Mouse (Mus musculus): ENCODE data around the gene Fam69b. TPM values are rescaled to one million over a fixed set of nuclear protein-coding genes. Genes with fewer than 3 reads are reported as not detected.

Fam69b gene
- polyA plus RNA-seq, 1 experiment from 2014 or later: 0.48 TPM

DNA sequence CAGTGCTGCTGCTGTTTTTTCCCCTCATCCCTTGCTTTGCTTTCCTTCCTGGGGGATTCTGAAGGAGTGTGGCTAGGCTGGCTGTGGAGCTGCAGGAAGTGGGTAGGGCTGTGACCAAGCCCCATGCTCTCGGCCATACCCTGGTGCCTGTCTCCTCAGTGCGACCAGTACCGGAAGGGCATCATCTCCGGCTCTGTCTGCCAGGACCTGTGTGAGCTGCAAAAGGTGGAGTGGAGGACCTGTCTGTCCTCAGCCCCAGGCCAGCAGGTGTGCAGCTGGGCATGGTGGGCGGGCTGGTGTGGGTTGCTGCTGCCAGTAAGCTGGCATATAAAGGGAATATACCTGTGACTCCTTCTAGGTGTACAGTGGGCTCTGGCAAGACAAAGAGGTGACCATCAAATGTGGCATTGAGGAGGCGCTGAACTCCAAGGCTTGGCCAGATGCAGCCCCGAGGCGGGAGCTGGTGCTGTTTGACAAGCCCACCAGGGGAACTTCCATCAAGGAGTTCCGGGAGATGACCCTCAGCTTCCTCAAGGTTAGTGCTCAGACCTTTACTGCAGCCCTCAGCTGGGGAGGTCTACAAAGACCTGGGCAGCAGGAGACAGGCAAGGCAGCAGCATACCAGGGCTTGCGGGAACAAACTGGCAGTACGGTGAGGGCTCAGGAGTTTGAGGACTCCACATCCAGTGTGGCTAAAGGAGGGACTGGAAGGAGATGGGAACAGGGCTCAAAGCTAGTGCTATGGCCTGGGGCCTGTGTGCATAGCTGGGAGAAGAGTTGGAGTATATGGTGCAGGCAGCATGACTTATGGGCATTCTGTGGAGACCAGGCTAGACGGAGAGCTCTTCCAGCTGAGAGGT, 6.6 kb downstream of the Fam69b start:
- Histone ChIP-seq H3K9ac (replicated peaks) (no peak overlapping the region), H3K27me3 (ENCODE audit: insufficient read depth, low read length) (no peaks in the 10 kb centered on the region), H3K27ac (ENCODE audit: low read depth) (no peak overlapping the region), H3K4me1 (ENCODE audit: insufficient read depth) (peaks cover 16% of the 10 kb centered on the region), H3K9me3 (ENCODE audit: low read length) (no peaks in the 10 kb centered on the region), H3K4me3 (ENCODE audit: low read depth, low read length) (no peak overlapping the region), H3K4me2 (ENCODE audit: low read depth, low read length) (no peak overlapping the region), H3K36me3 (replicated peaks; ENCODE audit: insufficient read depth, low read length) (peaks cover 33% of the 10 kb centered on the region)
- 54% methylated on average over 12 of the region's 12 CpGs for WGBS (ENCODE audit: insufficient replicate concordance)
- ATAC-seq (no peak), DNase-seq (no peak)
- TF ChIP-seq EP300 (IDR thresholded peaks at IDR 0.05; ENCODE audit: low read depth) (no peak), CTCF (IDR thresholded peaks at IDR 0.05; ENCODE audit: low read depth) (no peak)

DNA sequence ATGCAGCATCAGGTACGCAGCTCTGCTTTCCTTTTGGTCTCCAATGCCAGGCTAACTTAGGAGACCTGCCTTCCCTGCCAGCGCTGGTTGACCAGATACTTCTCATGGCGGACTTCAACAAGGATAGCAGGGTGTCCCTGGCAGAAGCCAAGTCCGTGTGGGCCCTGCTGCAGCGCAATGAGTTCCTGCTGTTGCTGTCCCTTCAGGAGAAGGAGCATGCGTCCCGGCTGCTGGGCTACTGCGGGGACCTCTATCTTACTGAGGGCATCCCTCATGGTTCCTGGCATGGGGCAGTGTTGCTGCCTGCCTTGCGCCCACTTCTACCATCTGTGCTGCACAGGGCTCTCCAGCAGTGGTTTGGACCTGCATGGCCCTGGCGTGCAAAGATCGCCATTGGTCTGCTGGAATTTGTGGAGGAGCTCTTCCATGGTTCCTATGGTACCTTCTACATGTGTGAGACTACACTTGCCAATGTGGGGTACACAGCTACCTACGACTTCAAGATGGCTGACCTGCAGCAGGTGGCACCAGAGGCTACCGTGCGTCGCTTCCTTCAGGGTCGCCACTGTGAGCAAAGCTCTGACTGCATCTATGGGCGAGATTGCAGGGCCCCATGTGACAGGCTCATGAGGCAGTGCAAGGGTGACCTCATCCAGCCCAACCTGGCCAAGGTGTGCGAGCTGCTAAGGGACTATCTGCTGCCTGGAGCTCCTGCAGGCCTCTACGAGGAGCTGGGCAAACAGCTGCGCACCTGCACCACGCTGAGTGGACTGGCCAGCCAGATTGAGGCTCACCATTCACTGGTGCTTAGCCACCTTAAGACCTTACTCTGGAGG, 7.5 kb downstream of the Fam69b start:
- Histone ChIP-seq H3K9me3 (ENCODE audit: low read length) (no peaks in the 10 kb centered on the region), H3K27me3 (ENCODE audit: insufficient read depth, low read length) (no peaks in the 10 kb centered on the region), H3K4me3 (ENCODE audit: low read depth, low read length) (no peak overlapping the region), H3K4me1 (ENCODE audit: insufficient read depth) (peaks cover 22% of the 10 kb centered on the region), H3K27ac (ENCODE audit: low read depth) (no peak overlapping the region), H3K36me3 (replicated peaks; ENCODE audit: insufficient read depth, low read length) (peaks cover 33% of the 10 kb centered on the region), H3K9ac (replicated peaks) (no peak overlapping the region), H3K4me2 (ENCODE audit: low read depth, low read length) (no peak overlapping the region)
- no peak for DNase-seq
- no peak for TF ChIP-seq CTCF (IDR thresholded peaks at IDR 0.05; ENCODE audit: low read depth)
- WGBS (ENCODE audit: insufficient replicate concordance): 75% methylated on average over 21 of the region's 21 CpGs
- no peak for ATAC-seq

DNA sequence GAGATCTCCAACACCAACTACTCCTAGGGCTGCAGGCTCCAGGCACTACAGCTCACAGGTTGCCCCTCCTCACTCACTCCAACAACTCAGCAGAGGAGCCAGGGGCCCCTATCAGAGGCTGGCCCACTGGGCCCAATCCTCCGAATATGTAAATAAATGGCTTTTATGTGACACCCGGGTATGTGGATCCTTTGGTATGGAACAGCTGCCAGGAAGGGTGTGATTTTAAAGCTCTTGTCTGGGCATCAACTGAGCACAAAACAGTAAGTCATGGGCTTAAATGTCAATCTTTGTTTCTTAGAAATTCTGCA, 8.0 kb downstream of the Fam69b start:
- TF ChIP-seq EP300 (IDR thresholded peaks at IDR 0.05; ENCODE audit: low read depth) (no peak), CTCF (IDR thresholded peaks at IDR 0.05; ENCODE audit: low read depth) (no peak)
- no peak overlapping the region for H3K27ac ChIP-seq (ENCODE audit: low read depth)
- H3K4me2 ChIP-seq (ENCODE audit: low read depth, low read length): no peak overlapping the region
- no peak for DNase-seq
- H3K4me3 ChIP-seq (ENCODE audit: low read depth, low read length): no peak overlapping the region
- no peaks in the 10 kb centered on the region for H3K27me3 ChIP-seq (ENCODE audit: insufficient read depth, low read length)
- ATAC-seq: no peak
- WGBS (ENCODE audit: insufficient replicate concordance): 67% methylated on average over 2 of the region's 2 CpGs
- H3K9ac ChIP-seq (replicated peaks): no peak overlapping the region
- no peaks in the 10 kb centered on the region for H3K9me3 ChIP-seq (ENCODE audit: low read length)
- H3K36me3 ChIP-seq (replicated peaks; ENCODE audit: insufficient read depth, low read length): peaks cover 33% of the 10 kb centered on the region
- H3K4me1 ChIP-seq (ENCODE audit: insufficient read depth): peaks cover 24% of the 10 kb centered on the region

DNA sequence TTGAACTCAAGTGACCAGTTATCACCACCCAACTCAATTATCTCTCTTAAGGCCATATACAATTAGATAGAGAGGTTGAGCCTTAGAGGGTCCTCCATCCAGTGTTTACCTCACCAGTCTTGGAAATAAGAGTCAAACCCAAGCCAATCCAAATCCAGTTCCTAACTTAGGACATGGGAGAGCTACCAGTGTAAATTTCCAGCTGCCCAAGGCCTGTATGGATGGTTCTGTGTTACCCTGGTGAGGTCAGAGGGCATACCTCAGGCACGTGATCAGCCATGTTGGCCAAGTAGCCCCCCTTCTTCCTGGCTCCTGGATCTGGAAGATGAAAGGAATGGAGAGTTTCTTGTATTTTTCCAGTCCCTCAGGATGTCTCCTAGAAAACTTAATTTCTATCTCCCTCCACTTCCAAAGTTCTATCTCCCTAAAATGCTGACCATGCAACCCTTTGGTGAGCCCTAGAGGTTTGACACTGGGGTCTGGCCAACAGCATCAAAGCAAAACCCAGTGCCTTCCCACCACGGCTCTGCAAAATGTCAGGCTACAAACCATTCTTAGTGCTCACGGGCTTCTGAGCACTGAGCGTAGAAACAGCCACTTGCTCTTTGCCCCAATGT, 9.2 kb downstream of the Fam69b start:
- peaks cover 24% of the 10 kb centered on the region for H3K4me1 ChIP-seq (ENCODE audit: insufficient read depth)
- H3K4me3 ChIP-seq (ENCODE audit: low read depth, low read length): no peak overlapping the region
- H3K4me2 ChIP-seq (ENCODE audit: low read depth, low read length): peak overlapping the region; percentile 79; the same call in 1 of the 2 replicates
- 0 out of 2 replicates have a peak overlapping the region, but pooled peaks have one; percentile 3 for H3K9ac ChIP-seq (replicated peaks)
- TF ChIP-seq EP300 (IDR thresholded peaks at IDR 0.05; ENCODE audit: low read depth): no peak
- no peak for TF ChIP-seq CTCF (IDR thresholded peaks at IDR 0.05; ENCODE audit: low read depth)
- DNase-seq: no peak
- WGBS (ENCODE audit: insufficient replicate concordance): 70% methylated on average over 4 of the region's 4 CpGs
- H3K36me3 ChIP-seq (replicated peaks; ENCODE audit: insufficient read depth, low read length): peaks cover 33% of the 10 kb centered on the region
- H3K9me3 ChIP-seq (ENCODE audit: low read length): no peaks in the 10 kb centered on the region
- no peaks in the 10 kb centered on the region for H3K27me3 ChIP-seq (ENCODE audit: insufficient read depth, low read length)
- H3K27ac ChIP-seq (ENCODE audit: low read depth): no peak overlapping the region
- no peak for ATAC-seq

DNA sequence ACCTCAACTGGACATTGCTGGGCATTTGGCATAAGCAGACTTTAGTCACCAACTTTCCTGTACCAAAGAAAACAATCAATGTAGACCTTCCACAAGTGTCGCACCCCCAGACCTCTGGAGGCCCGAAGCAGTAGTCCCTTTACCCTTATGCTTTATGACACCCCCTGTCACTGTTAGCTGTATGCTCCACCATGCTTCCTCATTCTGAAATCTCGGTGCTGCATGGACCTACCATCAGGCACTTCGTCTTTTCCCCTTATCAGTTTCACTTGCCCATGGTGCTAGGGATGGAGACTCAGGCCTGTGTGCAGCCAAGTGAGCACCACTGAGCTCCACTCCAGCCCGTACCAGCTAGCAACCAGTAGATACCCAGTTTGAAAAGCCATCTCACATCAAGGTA, 9.8 kb downstream of the Fam69b start:
- Histone ChIP-seq H3K4me2 (ENCODE audit: low read depth, low read length) (peak overlapping the region; percentile 79), H3K36me3 (replicated peaks; ENCODE audit: insufficient read depth, low read length) (peaks cover 33% of the 10 kb centered on the region), H3K27me3 (ENCODE audit: insufficient read depth, low read length) (no peaks in the 10 kb centered on the region), H3K27ac (ENCODE audit: low read depth) (peak overlapping the region; percentile 86; the same call in 1 of the 2 replicates), H3K4me3 (ENCODE audit: low read depth, low read length) (peak overlapping the region; percentile 82; the same call in 1 of the 2 replicates), H3K9me3 (ENCODE audit: low read length) (no peaks in the 10 kb centered on the region), H3K4me1 (ENCODE audit: insufficient read depth) (peaks cover 24% of the 10 kb centered on the region), H3K9ac (replicated peaks) (0 out of 2 replicates have a peak overlapping the region, but pooled peaks have one; percentile 3)
- DNase-seq: no peak
- TF ChIP-seq EP300 (IDR thresholded peaks at IDR 0.05; ENCODE audit: low read depth) (no peak), CTCF (IDR thresholded peaks at IDR 0.05; ENCODE audit: low read depth) (no peak)
- 48% methylated on average over 5 of the region's 5 CpGs for WGBS (ENCODE audit: insufficient replicate concordance)
- ATAC-seq: no peak

DNA sequence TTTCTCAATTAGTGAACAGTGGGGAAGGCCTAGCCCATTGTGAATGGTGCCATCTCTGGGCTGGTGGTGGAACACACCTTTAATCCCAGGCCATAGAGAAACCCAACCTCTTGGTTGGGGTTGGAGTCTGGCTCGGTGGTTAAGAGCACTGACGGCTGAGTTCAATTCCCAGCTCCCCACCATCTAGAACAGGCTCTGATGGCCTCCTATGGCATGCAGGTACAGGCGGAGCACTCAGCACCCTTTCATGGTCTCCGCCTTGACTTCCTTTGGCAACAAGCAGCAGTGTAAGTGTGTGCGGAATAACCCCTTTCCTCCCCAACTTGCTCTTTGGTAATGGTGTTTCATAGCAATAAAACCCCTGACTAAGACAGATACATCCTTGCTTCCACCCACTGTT, 10.3 kb downstream of the Fam69b start:
- Histone ChIP-seq H3K4me2 (ENCODE audit: low read depth, low read length) (peak overlapping the region; percentile 79), H3K4me1 (ENCODE audit: insufficient read depth) (peaks cover 24% of the 10 kb centered on the region), H3K9me3 (ENCODE audit: low read length) (no peaks in the 10 kb centered on the region), H3K27me3 (ENCODE audit: insufficient read depth, low read length) (no peaks in the 10 kb centered on the region), H3K36me3 (replicated peaks; ENCODE audit: insufficient read depth, low read length) (peaks cover 33% of the 10 kb centered on the region), H3K27ac (ENCODE audit: low read depth) (peak overlapping the region; percentile 86), H3K4me3 (ENCODE audit: low read depth, low read length) (peak overlapping the region; percentile 82), H3K9ac (replicated peaks) (peak overlapping the region; percentile 95)
- ATAC-seq: peak; percentile 9
- no peak for DNase-seq
- WGBS (ENCODE audit: insufficient replicate concordance): 56% methylated on average over 5 of the region's 5 CpGs
- TF ChIP-seq EP300 (IDR thresholded peaks at IDR 0.05; ENCODE audit: low read depth): no peak

All from liver, postnatal 0 days (tissue).